Mouse (Mus musculus) heart, postnatal 0 days (tissue): ENCODE data around the gene Cflar. TPM values are rescaled to one million over a fixed set of nuclear protein-coding genes. Genes with fewer than 3 reads are reported as not detected.
A peak's percentile ranks its signal among the peaks of the same experiment; 100 is the strongest.
"Not testable (repeated sequence)": the region's sequence is repeated elsewhere in the genome, so short reads cannot be mapped to it uniquely, and the experiment has no call there.

Experiments
- ATAC-seq: fragments of 200-750 bp; cut with Nextera tagmentation; 2 replicates; pipeline ENCODE4 v1.8.0; 2017; ENCODE audit warnings: low read depth, moderate number of reproducible peaks, moderate library complexity; ENCODE audit not compliant: insufficient read depth
- DNase-seq: peaks from one replicate; pipeline ENCODE4 v3.0.0-alpha.2; 2016; ENCODE audit warnings: low spot score
- H3K27ac ChIP-seq: fragments of 300-500 bp; sonication (generic); 2 replicates; pipeline ENCODE4 v1.5.1; 2014; ENCODE audit warnings: low read depth, mild to moderate bottlenecking
- H3K27me3 ChIP-seq: fragments of 300-500 bp; sonication (generic); 2 replicates; pipeline ENCODE4 v1.6.1; 2014; ENCODE audit warnings: low read length, mixed read lengths; ENCODE audit not compliant: control insufficient read depth, insufficient read depth
- H3K36me3 ChIP-seq: fragments of 300-500 bp; sonication (generic); replicated peaks from 2 replicates; pipeline ENCODE4 v1.6.1; 2014; ENCODE audit warnings: low read length, mixed read lengths; ENCODE audit not compliant: control insufficient read depth, insufficient read depth
- H3K4me1 ChIP-seq: fragments of 300-500 bp; sonication (generic); 2 replicates; pipeline ENCODE4 v1.6.1; 2014; ENCODE audit warnings: antibody characterized with exemption; ENCODE audit not compliant: control insufficient read depth, insufficient read depth
- H3K4me2 ChIP-seq: fragments of 300-500 bp; sonication (generic); 2 replicates; pipeline ENCODE4 v1.6.1; 2014; ENCODE audit warnings: low read depth, mild to moderate bottlenecking, low read length, moderate library complexity
- H3K4me3 ChIP-seq: fragments of 300-500 bp; sonication (generic); 2 replicates; pipeline ENCODE4 v1.5.1; 2014; ENCODE audit warnings: low read depth, low read length
- H3K9ac ChIP-seq: fragments of 300-500 bp; sonication (generic); replicated peaks from 2 replicates; pipeline ENCODE4 v1.6.1; 2014; ENCODE audit warnings: low read depth, low read length, mixed read lengths
- H3K9me3 ChIP-seq: fragments of 300-500 bp; sonication (generic); replicated peaks from 2 replicates; pipeline ENCODE4 v1.6.1; 2016; ENCODE audit warnings: low read length; ENCODE audit not compliant: control insufficient read depth
- CTCF ChIP-seq: IDR thresholded peaks from 2 replicates; pipeline ENCODE4 v1.5.1; 2016; ENCODE audit warnings: antibody characterized with exemption, control low read depth, low read depth
- EP300 ChIP-seq: IDR thresholded peaks from 2 replicates; pipeline ENCODE4 v1.6.1; 2016; ENCODE audit warnings: antibody characterized with exemption, low read depth
- WGBS: fragments of 180-500 bp; shearing (Covaris S2); extraction: QIAGEN DNeasy Blood & Tissue Kit; methylation state at CpG from one replicate; pipeline ENCODE4 v1.1.7; 2014; 5-methylcytosine and 5-hydroxymethylcytosine counted together
- polyA plus RNA-seq: library from polyadenylated mRNA; unstranded; fragments of >200 nt; fragmentation: Nextera tagmentation; extraction: Ambion mirVana; gene quantifications from 2 replicates; pipeline ENCODE4 v1.2.1, GENCODE M21; 2015
- total RNA-seq: library from RNA; depleted of rRNA; stranded (reverse); fragments of >200 nt; gene quantifications from 2 replicates; pipeline ENCODE4 v1.2.3, GENCODE M21; 2014; ENCODE audit warnings: low replicate concordance

The Cflar gene
- total and polyA plus RNA-seq, 2 experiments from 2014 or later: 49.8 to 102 TPM

DNA sequence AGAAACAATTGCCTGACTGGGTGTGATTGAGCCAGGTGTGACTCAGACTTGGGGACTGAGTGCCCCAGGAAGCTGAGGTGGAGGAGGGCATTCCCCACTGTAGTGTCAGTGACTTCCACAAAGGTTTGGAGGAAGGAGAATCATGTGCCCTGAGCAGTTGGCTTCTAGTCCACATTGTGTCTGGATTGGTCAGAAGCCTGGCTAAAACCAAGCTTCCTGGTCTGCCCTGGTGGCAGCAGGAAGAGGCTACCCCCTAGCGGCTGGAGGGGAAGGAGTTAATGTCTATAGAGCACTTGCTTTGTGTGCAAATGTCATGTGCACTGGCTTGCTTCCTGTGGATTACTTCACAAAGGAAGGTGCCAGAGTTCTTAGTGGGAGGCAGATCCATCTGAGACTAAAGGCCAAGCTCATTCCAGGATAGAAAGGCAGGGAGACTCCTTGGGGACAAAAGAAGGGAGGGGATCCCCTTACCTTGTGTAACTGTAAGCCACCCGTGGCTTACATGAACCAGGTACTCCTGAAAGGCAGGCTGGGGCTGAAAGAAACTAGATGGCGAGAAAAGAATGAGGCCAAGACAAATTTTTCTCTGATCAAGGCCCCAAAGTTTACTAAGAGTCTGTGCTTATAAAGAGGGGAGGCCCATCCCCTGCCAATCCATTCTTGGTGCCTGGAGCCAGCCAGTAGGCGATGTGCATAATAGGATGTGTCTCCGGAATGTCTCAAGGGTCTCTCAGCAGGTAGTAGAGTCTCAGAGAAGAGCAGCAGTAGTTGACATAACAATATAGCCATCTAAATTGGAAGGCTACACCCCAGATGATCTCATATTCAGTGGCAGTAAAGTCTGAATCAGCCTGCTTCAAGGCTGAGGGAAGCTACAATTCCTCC, 50.3 kb downstream of the Cflar start:
- not testable (repeated sequence) for H3K4me2 ChIP-seq, H3K9me3 ChIP-seq, H3K27me3 ChIP-seq, H3K4me3 ChIP-seq, H3K9ac ChIP-seq, H3K4me1 ChIP-seq, DNase-seq
- H3K36me3 ChIP-seq: peaks cover 11% of the 10 kb centered on the region; the same call in 1 of the 2 replicates
- peak; percentile 53; the same call in 1 of the 2 replicates for ATAC-seq
- WGBS: 72% methylated on average over 5 of the region's 5 CpGs
- H3K27ac ChIP-seq: 0 out of 2 replicates have a peak overlapping the region, but pooled peaks have one; percentile 30
- TF ChIP-seq CTCF: peak; percentile 33; the same call in 1 of the 2 replicates

DNA sequence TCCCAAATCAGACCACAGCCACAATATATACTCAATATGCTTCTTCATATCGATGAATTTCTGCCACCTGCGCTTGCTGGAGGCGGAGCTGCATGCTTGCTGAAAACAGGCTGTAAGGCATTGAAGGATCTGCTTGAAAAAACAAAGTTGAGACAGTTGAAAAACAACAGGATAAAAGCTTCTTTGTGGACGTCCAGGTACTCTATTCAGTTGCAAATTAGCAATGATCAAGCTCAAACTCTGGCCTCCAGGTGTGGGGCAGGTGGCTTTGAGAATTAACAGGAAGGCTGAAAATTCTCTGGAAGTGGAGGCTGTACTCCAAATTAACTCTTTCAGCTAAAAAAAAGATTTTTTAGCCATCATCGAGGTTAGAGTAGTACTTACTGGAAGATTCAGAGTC, 51.3 kb downstream of the Cflar start:
- H3K36me3 ChIP-seq: peaks cover 11% of the 10 kb centered on the region; the same call in 1 of the 2 replicates
- no peaks in the 10 kb centered on the region for H3K9me3 ChIP-seq
- no peak overlapping the region for H3K27ac ChIP-seq
- TF ChIP-seq EP300 (no peak), CTCF (no peak)
- H3K4me2 ChIP-seq: no peak overlapping the region
- ATAC-seq (no peak), DNase-seq (no peak)
- no peak overlapping the region for H3K4me3 ChIP-seq
- H3K9ac ChIP-seq: no peak overlapping the region
- no peaks in the 10 kb centered on the region for H3K4me1 ChIP-seq
- 73% methylated on average over 5 of the region's 5 CpGs for WGBS
- no peaks in the 10 kb centered on the region for H3K27me3 ChIP-seq

DNA sequence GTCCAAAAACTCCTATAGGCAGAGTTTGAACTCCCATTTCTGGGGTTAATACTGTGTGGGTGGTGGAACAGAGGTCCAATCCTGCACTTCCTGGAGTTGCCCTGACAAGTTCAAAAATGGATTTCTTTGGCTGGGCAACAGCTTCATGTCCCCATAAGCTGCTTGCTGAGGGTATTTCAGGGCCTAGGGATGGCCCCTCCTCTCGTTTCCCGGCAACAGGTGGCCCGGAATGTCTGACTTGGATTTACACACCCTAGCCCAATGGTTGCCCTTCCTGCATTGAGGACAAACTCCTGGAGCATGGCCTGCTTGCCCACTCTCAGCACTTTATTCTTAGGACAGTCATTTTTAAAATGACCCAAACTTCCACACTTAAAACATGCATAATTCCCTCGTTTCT, 55.1 kb downstream of the Cflar start:
- H3K27ac ChIP-seq, H3K27me3 ChIP-seq, H3K9ac ChIP-seq, DNase-seq, H3K4me3 ChIP-seq, H3K36me3 ChIP-seq, ATAC-seq, H3K4me1 ChIP-seq, H3K9me3 ChIP-seq: not testable (repeated sequence)
- 75% methylated on average over 4 of the region's 4 CpGs for WGBS
- peak overlapping the region; percentile 30; the same call in 1 of the 2 replicates for H3K4me2 ChIP-seq

DNA sequence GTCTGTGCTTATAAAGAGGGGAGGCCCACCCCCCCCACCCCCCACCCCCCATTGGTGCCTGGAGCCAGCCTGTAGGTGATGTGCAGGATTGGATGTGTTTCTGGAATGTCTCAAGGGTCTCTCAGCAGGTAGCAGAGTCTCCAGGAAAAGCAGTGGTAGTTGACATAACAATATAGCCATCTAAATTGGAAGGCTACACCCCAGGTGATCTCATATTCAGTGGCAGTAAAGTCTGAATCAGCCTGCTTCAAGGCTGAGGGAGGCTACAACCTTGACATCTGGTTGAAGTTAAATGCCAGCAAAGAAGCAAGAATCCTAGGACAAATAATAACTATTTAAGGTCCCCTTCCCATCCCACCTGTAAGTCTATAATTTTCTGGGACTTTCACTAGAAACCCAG, 57.8 kb downstream of the Cflar start:
- Histone ChIP-seq H3K9me3 (no peaks in the 10 kb centered on the region), H3K36me3 (no peaks in the 10 kb centered on the region), H3K4me3 (no peak overlapping the region), H3K9ac (no peak overlapping the region), H3K27me3 (no peaks in the 10 kb centered on the region), H3K4me1 (no peaks in the 10 kb centered on the region), H3K27ac (no peak overlapping the region), H3K4me2 (no peak overlapping the region)
- no peak for ATAC-seq
- TF ChIP-seq EP300: no peak
- no peak for TF ChIP-seq CTCF
- no peak for DNase-seq

DNA sequence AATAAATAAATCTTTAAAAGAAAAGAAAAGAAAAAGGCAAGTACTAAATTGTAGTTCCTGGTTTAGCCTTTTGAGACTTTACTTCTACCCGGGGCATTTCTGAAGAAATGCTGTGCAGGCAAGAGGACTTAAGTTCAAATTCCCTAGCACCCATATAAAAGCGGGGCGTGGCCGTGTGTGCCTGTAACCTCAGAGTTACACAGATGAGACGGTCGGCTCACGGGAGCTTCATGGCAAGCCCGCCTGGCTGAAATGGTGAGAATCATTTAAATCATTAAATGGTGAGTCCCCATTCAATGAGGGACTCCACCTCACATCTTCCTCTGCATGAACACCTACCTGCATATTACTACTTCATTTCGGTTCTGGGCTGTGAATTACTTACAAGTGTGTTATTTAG, 58.4 kb downstream of the Cflar start:
- Histone ChIP-seq H3K4me2 (no peak overlapping the region), H3K4me3 (no peak overlapping the region), H3K9me3 (no peaks in the 10 kb centered on the region), H3K4me1 (no peaks in the 10 kb centered on the region), H3K27ac (no peak overlapping the region), H3K36me3 (no peaks in the 10 kb centered on the region), H3K27me3 (no peaks in the 10 kb centered on the region), H3K9ac (no peak overlapping the region)
- no peak for DNase-seq
- TF ChIP-seq CTCF (no peak), EP300 (no peak)
- 52% methylated on average over 9 of the region's 9 CpGs for WGBS
- no peak for ATAC-seq
